Mouse (Mus musculus): Measurements from ENCODE around the gene Rmnd1.

The Rmnd1 gene

DNA sequence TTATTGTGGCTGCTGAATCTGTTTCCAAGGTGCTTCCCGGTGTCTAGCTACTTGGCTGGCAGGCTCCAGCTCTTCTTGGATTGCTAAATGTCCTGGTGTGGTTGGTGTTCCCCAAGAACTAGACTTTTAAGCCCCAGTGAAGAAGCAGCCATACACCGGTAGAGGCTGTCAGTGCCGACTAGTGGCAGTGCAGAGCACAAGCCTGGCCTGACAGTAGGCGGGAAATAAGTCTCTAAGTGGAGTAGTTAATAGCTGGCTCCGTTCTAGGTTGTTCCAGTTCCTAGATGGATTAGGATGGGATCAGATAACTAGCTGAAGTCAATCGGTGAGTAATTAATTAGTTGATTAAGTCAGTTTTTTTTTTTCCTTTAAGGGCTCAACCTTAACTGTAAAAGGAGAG, 40.3 kb downstream of the Rmnd1 start:
- in situ Hi-C loops (cut with MboI; ENCODE audit: low sequenced_read_pairs), result no loop called here

GRCm38 (mm10) chr10:4391076-4391475, 41.1 kb downstream of the Rmnd1 start:
- in situ Hi-C loops (cut with MboI; ENCODE audit: low sequenced_read_pairs), result no loop called here

DNA sequence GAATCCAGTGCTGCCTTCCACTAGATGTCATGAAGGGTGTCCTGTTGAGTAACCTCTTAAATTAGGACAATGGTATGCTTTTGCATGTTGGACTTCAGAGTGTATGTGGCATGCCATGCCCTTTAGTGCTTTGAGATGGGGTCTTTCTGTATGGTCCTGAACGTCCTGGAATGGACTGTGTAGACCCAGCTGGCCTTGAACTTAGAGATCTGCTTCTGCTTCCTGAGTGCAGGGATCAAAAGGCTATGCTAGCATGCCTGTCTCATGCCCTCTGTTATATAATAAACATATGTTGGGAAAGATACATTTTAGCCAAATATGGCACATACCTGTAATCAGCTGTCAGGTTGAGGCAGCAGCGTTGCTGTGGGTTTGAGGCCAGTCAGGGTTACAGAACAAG, 41.6 kb downstream of the Rmnd1 start:
- in situ Hi-C loops (cut with MboI; ENCODE audit: low sequenced_read_pairs), result no loop called here

DNA sequence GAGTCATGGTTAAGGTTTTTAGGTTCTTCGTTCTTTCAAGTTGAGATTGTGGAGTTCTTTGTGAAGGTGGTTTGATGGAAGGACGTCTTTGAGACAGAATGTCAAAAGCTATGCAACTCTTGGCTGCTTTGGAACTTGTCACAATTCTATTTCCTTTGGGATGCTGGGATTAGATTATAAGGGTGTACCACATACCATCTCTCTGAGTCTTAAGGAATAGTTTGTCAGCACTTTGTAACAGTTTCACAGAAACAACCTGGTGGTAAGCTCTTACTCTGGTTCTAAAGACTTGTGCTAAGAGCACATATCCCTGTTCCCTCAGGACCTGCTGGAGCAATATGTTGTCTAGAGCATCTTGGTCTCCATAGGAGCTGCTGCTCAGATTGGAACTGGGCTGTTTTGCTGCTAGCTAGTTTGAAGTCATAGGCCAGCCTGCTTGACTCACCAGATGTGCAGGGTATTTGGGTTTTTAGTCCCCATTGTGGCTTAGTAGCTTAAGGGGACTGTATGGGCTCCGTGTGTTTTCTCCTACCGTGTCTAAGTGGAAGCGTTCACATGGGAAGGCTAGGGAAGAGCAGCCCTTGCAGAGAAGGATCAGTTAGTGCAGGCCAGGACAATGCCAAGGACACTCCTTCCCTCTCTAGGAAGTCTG, 42.6 kb downstream of the Rmnd1 start:
- in situ Hi-C loops (cut with MboI; ENCODE audit: low sequenced_read_pairs), result no loop called here

- in situ Hi-C loops (cut with MboI; ENCODE audit: low sequenced_read_pairs), result no loop called here
Measured at GRCm38 (mm10) chr10:4389036-4389435, 43.2 kb downstream of the Rmnd1 start.

GRCm38 (mm10) chr10:4388384-4388745, 43.8 kb downstream of the Rmnd1 start:
- in situ Hi-C loops (cut with MboI; ENCODE audit: low sequenced_read_pairs), result no loop called here

DNA sequence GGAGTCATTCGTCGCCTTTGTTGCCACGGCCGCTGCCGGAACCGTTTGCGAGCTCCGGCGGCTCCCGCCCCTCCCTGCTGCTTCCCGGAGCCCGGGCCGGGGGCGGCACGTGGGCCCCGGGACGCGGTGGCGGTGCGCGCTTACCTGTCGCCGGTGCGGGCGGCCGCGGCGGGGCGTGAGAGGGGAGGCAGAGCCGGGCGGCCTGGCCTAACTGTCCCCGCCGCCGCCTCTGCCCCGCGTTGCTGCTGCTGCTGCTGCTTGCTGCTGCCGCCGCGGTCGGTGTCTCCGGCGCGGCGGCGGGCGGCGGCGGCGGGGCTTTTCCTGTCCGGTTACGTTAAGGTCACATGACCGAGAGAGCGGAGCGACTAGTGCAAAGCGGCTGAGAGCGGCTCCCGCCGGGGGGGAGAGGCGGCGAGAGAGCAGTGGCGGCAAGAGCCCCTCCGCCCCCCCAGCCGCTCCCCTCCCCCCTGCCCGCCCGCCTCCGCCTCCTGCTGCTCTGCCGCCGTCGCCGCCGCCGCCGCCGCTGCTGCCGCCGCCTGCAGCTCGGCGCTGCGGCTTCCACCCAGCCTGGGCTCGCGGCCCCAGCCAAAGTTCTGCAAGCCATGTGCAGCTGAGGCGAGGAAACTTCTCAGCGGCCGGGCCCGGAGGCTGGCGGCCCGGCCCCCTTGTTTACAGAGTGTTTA, 44.3 kb downstream of the Rmnd1 start, which contains the start of gene Zbtb2:
Gene Zbtb2 (minus strand): TSS at position 408 of the 683 bp plus-strand sequence.
- in situ Hi-C loops (cut with MboI; ENCODE audit: low sequenced_read_pairs), result no loop called here

- in situ Hi-C loops (cut with MboI; ENCODE audit: low sequenced_read_pairs), result no loop called here
Measured at GRCm38 (mm10) chr10:4386609-4387591, 45.3 kb downstream of the Rmnd1 start.

- in situ Hi-C loops (cut with MboI; ENCODE audit: low sequenced_read_pairs), result no loop called here
Measured at GRCm38 (mm10) chr10:4384244-4384643, 47.9 kb downstream of the Rmnd1 start.

GRCm38 (mm10) chr10:4380748-4381147, 51.4 kb downstream of the Rmnd1 start:
- in situ Hi-C loops (cut with MboI; ENCODE audit: low sequenced_read_pairs), result no loop called here

DNA sequence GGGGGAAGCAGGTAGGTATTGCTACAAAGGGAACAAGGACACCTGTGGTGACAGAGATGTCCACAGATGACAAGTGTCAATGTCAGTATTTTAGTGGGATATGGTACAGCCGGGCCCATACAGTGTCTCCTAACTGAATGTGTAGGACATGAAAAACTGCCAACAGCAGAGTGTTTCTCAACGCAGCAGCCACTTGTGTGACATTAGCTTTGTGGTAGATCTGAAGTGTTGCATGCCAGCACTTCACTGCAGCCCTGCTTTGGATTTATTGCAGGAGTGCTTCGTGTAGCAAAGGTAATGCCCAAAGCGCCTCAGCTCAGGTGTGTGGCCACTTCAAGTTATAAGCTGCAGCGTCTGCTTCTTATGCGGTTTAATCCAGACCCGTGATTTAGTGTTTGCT, 55.3 kb downstream of the Rmnd1 start:
- in situ Hi-C loops (cut with MboI; ENCODE audit: low sequenced_read_pairs), result no loop called here

GRCm38 (mm10) chr10:4376461-4376860, 55.7 kb downstream of the Rmnd1 start:
- in situ Hi-C loops (cut with MboI; ENCODE audit: low sequenced_read_pairs), result no loop called here

DNA sequence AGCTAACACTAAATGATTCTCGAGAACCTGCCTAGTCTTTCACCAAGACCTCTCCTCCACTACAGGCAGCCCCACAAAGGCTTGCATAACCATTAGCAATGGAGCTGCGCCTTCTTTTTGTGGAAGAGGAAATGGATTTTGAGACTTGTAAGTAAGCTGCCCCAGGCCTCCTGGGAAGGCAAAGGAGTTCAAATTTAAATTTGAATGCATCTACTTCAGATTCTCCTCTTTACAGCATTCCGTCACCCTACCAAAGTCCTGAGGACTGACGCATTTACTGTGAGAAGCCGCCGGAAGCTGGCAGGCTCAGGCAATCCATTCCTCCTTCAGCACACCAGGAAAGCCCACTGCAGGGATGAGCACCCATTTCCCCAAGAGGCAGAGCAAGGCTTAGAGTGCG, 56.9 kb downstream of the Rmnd1 start:
- in situ Hi-C loops (cut with MboI; ENCODE audit: low sequenced_read_pairs), result no loop called here

DNA sequence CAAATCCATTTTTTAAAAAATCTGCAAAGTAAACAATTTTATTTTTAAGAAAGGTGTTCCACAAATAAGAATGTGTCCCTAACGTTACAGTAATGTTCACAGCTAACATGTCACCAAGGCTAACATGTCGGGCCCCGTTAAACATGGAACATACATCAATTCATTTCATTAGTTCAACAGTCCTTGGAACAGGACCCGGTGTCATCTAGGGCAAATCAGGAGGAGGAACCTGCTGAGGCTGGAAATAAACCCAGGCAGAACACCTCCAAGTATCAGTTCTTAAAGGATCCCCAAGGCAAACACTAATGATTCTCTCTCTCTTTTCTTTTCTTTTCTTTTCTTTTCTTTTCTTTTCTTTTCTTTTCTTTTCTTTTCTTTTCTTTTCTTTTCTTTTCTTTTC, 57.5 kb downstream of the Rmnd1 start:
- in situ Hi-C loops (cut with MboI; ENCODE audit: low sequenced_read_pairs), result no loop called here

DNA sequence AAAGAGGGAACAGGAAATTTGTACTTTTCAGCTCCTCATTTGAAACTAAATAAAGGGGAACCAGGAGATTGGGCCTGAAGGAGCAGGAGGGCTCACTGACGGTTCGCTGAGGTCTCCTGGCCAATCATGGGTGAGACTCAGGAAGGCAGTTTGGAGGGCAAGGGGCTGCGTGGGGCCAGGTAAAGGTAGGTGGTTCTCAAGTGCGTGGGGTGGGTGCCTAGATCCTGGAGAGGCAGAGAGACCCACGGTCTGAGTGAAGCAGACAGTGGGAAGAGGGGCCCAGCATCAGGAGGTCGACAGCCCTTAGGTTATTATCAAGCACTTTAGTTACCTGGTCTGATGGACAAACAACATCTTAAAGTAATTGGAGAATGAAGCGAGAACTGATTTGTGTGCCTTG, 57.9 kb downstream of the Rmnd1 start:
- in situ Hi-C loops (cut with MboI; ENCODE audit: low sequenced_read_pairs), result no loop called here

GRCm38 (mm10) chr10:4373558-4373957, 58.6 kb downstream of the Rmnd1 start:
- in situ Hi-C loops (cut with MboI; ENCODE audit: low sequenced_read_pairs), result no loop called here

- in situ Hi-C loops (cut with MboI; ENCODE audit: low sequenced_read_pairs), result no loop called here
Measured at GRCm38 (mm10) chr10:4372011-4372410, 60.2 kb downstream of the Rmnd1 start.

DNA sequence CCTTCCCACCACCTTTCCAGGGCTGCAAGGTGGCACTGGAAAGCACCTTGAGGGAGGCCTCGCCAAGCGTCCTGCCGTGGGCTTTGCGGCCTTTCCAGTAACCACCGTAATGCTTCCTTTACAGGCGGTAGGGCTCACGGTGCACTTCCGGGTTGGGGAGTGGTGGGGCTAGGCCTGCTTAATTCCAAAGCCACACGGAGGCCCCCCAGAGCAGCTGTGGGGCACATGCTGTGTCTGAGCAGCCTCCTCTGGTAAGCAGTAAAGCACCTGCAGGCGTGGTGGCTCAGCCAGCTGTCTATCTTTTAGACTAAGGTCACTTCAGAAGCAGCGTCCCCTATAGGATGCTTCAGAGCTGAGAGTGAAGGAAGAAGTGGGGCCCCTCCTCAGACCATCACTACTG, 62.1 kb downstream of the Rmnd1 start:
- in situ Hi-C loops (cut with MboI; ENCODE audit: low sequenced_read_pairs), result no loop called here

DNA sequence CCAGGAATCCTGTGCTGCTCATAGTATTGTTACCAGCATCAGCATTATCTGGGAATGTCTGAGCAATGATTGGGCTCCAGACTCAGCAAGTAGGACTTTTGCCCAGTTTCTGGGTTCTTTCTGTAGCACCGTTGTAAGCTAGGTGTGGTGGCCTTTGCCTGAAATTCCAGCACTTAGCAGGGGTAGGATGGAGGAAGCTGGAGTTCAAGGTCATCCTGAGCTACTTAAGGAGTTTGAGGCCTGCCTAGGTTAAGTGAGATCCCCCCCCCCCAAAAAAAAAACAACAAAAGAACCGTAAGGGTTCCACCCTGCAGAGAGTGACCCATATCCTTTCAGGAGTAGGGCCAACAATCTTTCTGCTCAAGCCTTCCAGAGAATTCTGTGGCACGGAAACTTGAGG, 67.6 kb downstream of the Rmnd1 start:
- in situ Hi-C loops (cut with MboI; ENCODE audit: low sequenced_read_pairs), result no loop called here

GRCm38 (mm10) chr10:4357435-4357834, 74.8 kb downstream of the Rmnd1 start:
- in situ Hi-C loops (cut with MboI; ENCODE audit: low sequenced_read_pairs), result no loop called here

- in situ Hi-C loops (cut with MboI; ENCODE audit: low sequenced_read_pairs), result no loop called here
Measured at GRCm38 (mm10) chr10:4356640-4357039, 75.5 kb downstream of the Rmnd1 start.
